Mouse (Mus musculus) spleen, adult 18-20 months (tissue): ENCODE data around the gene Mylk.
A peak's percentile ranks its signal among the peaks of the same experiment; 100 is the strongest.

Experiments used
- DNase-seq, 2 experiments: peaks; one replicate each; pipeline ENCODE4 v3.0.0; 2022; ENCODE audit warnings: mixed read lengths in 2 of 2

Mylk gene

GRCm38 (mm10) chr16:34917373-34917900, 172.4 kb downstream of the Mylk start:
- DNase-seq = no peak

GRCm38 (mm10) chr16:34920182-34920581, 175.2 kb downstream of the Mylk start:
- no peak for DNase-seq

GRCm38 (mm10) chr16:34920868-34921267, 175.9 kb downstream of the Mylk start:
- no peak for DNase-seq

- DNase-seq = no peak
Observed at GRCm38 (mm10) chr16:34921319-34921718, 176.3 kb downstream of the Mylk start.

GRCm38 (mm10) chr16:34923630-34924029, 178.6 kb downstream of the Mylk start:
- no peak for DNase-seq

GRCm38 (mm10) chr16:34924324-34924723, 179.3 kb downstream of the Mylk start:
- DNase-seq = no peak

GRCm38 (mm10) chr16:34924937-34925618, 180.1 kb downstream of the Mylk start:
- peak in 1 of 2 experiments; percentile 15 for DNase-seq

GRCm38 (mm10) chr16:34926531-34927435, 181.8 kb downstream of the Mylk start:
- no peak for DNase-seq

GRCm38 (mm10) chr16:34929686-34930085, 184.7 kb downstream of the Mylk start:
- no peak for DNase-seq

- no peak for DNase-seq
Observed at GRCm38 (mm10) chr16:34930110-34930509, 185.1 kb downstream of the Mylk start.

GRCm38 (mm10) chr16:34931306-34931705, 186.3 kb downstream of the Mylk start:
- DNase-seq = no peak

GRCm38 (mm10) chr16:34933173-34933572, 188.2 kb downstream of the Mylk start:
- no peak for DNase-seq

GRCm38 (mm10) chr16:34934486-34934885, 189.5 kb downstream of the Mylk start:
- no peak for DNase-seq

GRCm38 (mm10) chr16:34935514-34936338, 190.7 kb downstream of the Mylk start:
- no peak for DNase-seq

GRCm38 (mm10) chr16:34936339-34936810, 191.4 kb downstream of the Mylk start:
- DNase-seq = no peak

- no peak for DNase-seq
Observed at GRCm38 (mm10) chr16:34937611-34938010, 192.6 kb downstream of the Mylk start.

- no peak for DNase-seq
Observed at GRCm38 (mm10) chr16:34938248-34938647, 193.2 kb downstream of the Mylk start.

- DNase-seq = no peak
Observed at GRCm38 (mm10) chr16:34939951-34940350, 194.9 kb downstream of the Mylk start.

GRCm38 (mm10) chr16:34940363-34940762, 195.4 kb downstream of the Mylk start:
- no peak for DNase-seq

GRCm38 (mm10) chr16:34941915-34942314, 196.9 kb downstream of the Mylk start:
- no peak for DNase-seq

- DNase-seq = no peak
Observed at GRCm38 (mm10) chr16:34946301-34946700, 201.3 kb downstream of the Mylk start.

GRCm38 (mm10) chr16:34950935-34951334, 205.9 kb downstream of the Mylk start:
- no peak for DNase-seq

GRCm38 (mm10) chr16:34952254-34952653, 207.2 kb downstream of the Mylk start:
- DNase-seq = no peak
